Mouse (Mus musculus) hindbrain, embryonic 14.5 days (tissue): ENCODE data around the gene Ntf3. TPM values are rescaled to one million over a fixed set of nuclear protein-coding genes. Genes with fewer than 3 reads are reported as not detected.

Experiments used
- ATAC-seq: fragments of 200-750 bp; cut with Nextera tagmentation; 2 replicates; pipeline ENCODE4 v1.8.0; 2017; ENCODE audit warnings: moderate number of reproducible peaks, mild to moderate bottlenecking, moderate TSS enrichment, moderate library complexity; ENCODE audit not compliant: low FRiP score
- DNase-seq: peaks from one replicate; pipeline ENCODE4 v3.0.0-alpha.2; 2015; ENCODE audit warnings: low spot score
- H3K27ac ChIP-seq: fragments of 300-500 bp; sonication (generic); 2 replicates; pipeline ENCODE4 v1.5.1; 2014; ENCODE audit warnings: mild to moderate bottlenecking, moderate library complexity
- H3K27me3 ChIP-seq: fragments of 300-500 bp; sonication (generic); 2 replicates; pipeline ENCODE4 v1.6.1; 2014; ENCODE audit warnings: mild to moderate bottlenecking, low read length, mixed read lengths; ENCODE audit not compliant: control insufficient read depth, insufficient read depth
- H3K36me3 ChIP-seq: fragments of 300-500 bp; sonication (generic); replicated peaks from 2 replicates; pipeline ENCODE4 v1.6.1; 2014; ENCODE audit not compliant: control insufficient read depth, insufficient read depth
- H3K4me1 ChIP-seq: fragments of 300-500 bp; sonication (generic); replicated peaks from 2 replicates; pipeline ENCODE4 v1.6.1; 2014; ENCODE audit warnings: antibody characterized with exemption, low read length, mixed read lengths; ENCODE audit not compliant: control insufficient read depth, insufficient read depth
- H3K4me2 ChIP-seq: fragments of 300-500 bp; sonication (generic); replicated peaks from 2 replicates; pipeline ENCODE4 v1.6.1; 2014; ENCODE audit warnings: mild to moderate bottlenecking, moderate library complexity
- H3K4me3 ChIP-seq: fragments of 300-500 bp; sonication (generic); replicated peaks from 2 replicates; pipeline ENCODE4 v1.5.1; 2014; ENCODE audit warnings: mild to moderate bottlenecking, low read length
- H3K9ac ChIP-seq: fragments of 300-500 bp; sonication (generic); 2 replicates; pipeline ENCODE4 v1.6.1; 2014
- H3K9me3 ChIP-seq: fragments of 300-500 bp; sonication (generic); 2 replicates; pipeline ENCODE4 v1.6.1; 2016; ENCODE audit warnings: low read length; ENCODE audit not compliant: control insufficient read depth
- WGBS: fragments of 180-500 bp; shearing (Covaris S2); extraction: QIAGEN DNeasy Blood & Tissue Kit; methylation state at CpG from one replicate; pipeline ENCODE4 v1.1.7; 2014; 5-methylcytosine and 5-hydroxymethylcytosine counted together
- polyA plus RNA-seq: library from polyadenylated mRNA; unstranded; fragments of >200 nt; fragmentation: Nextera tagmentation; extraction: Ambion mirVana; gene quantifications from 2 replicates; pipeline ENCODE4 v1.2.1, GENCODE M21; 2014

The Ntf3 gene
- polyA plus RNA-seq, 1 experiment from 2014 or later, result 3.0 TPM

GRCm38 (mm10) chr6:126142021-126142554 is 24.6 kb downstream of the Ntf3 start:
- Histone ChIP-seq H3K36me3 (no peaks in the 10 kb centered on the region), H3K4me3 (no peak overlapping the region), H3K9ac (no peak overlapping the region), H3K4me1 (no peaks in the 10 kb centered on the region), H3K9me3 (no peaks in the 10 kb centered on the region), H3K27ac (no peak overlapping the region), H3K4me2 (no peak overlapping the region), H3K27me3 (no peaks in the 10 kb centered on the region)
- ATAC-seq (no peak), DNase-seq (no peak)
- WGBS, result 80% methylated on average over 8 of the region's 8 CpGs

- Histone ChIP-seq H3K27ac (no peak overlapping the region), H3K4me2 (no peak overlapping the region), H3K9me3 (no peaks in the 10 kb centered on the region), H3K27me3 (no peaks in the 10 kb centered on the region), H3K4me3 (no peak overlapping the region), H3K9ac (no peak overlapping the region), H3K4me1 (no peaks in the 10 kb centered on the region), H3K36me3 (no peaks in the 10 kb centered on the region)
- ATAC-seq (no peak), DNase-seq (no peak)
- 68% methylated on average over 13 of the region's 13 CpGs for WGBS
Observed at GRCm38 (mm10) chr6:126141472-126141871, 25.2 kb downstream of the Ntf3 start.

- Histone ChIP-seq H3K9me3 (no peaks in the 10 kb centered on the region), H3K36me3 (no peaks in the 10 kb centered on the region), H3K4me2 (no peak overlapping the region), H3K27me3 (no peaks in the 10 kb centered on the region), H3K4me3 (no peak overlapping the region), H3K9ac (no peak overlapping the region), H3K27ac (no peak overlapping the region), H3K4me1 (no peaks in the 10 kb centered on the region)
- ATAC-seq (no peak), DNase-seq (no peak)
- 95% methylated on average over 6 of the region's 6 CpGs for WGBS
Observed at GRCm38 (mm10) chr6:126140961-126141360, 25.7 kb downstream of the Ntf3 start.

- H3K36me3 ChIP-seq, result no peaks in the 10 kb centered on the region
- 90% methylated on average over 2 of the region's 2 CpGs for WGBS
- no peaks in the 10 kb centered on the region for H3K27me3 ChIP-seq
- ATAC-seq (no peak), DNase-seq (no peak)
- H3K9me3 ChIP-seq, result no peaks in the 10 kb centered on the region
- no peak overlapping the region for H3K9ac ChIP-seq
- H3K4me1 ChIP-seq, result no peaks in the 10 kb centered on the region
- H3K27ac ChIP-seq, result no peak overlapping the region
- H3K4me3 ChIP-seq, result no peak overlapping the region
- H3K4me2 ChIP-seq, result no peak overlapping the region
Observed at GRCm38 (mm10) chr6:126140416-126140815, 26.3 kb downstream of the Ntf3 start.

- 73% methylated on average over 19 of the region's 19 CpGs for WGBS
- no peak overlapping the region for H3K4me3 ChIP-seq
- ATAC-seq (no peak), DNase-seq (no peak)
- H3K9me3 ChIP-seq, result no peaks in the 10 kb centered on the region
- H3K4me1 ChIP-seq, result no peaks in the 10 kb centered on the region
- no peaks in the 10 kb centered on the region for H3K36me3 ChIP-seq
- no peak overlapping the region for H3K4me2 ChIP-seq
- no peak overlapping the region for H3K9ac ChIP-seq
- no peak overlapping the region for H3K27ac ChIP-seq
- no peaks in the 10 kb centered on the region for H3K27me3 ChIP-seq
Observed at GRCm38 (mm10) chr6:126134155-126134906, 32.4 kb downstream of the Ntf3 start.

- WGBS, result 66% methylated on average over 7 of the region's 7 CpGs
- H3K27me3 ChIP-seq, result no peaks in the 10 kb centered on the region
- DNase-seq (no peak), ATAC-seq (no peak)
- H3K9ac ChIP-seq, result no peak overlapping the region
- no peak overlapping the region for H3K4me2 ChIP-seq
- no peaks in the 10 kb centered on the region for H3K4me1 ChIP-seq
- no peaks in the 10 kb centered on the region for H3K36me3 ChIP-seq
- no peaks in the 10 kb centered on the region for H3K9me3 ChIP-seq
- no peak overlapping the region for H3K4me3 ChIP-seq
- H3K27ac ChIP-seq, result no peak overlapping the region
Observed at GRCm38 (mm10) chr6:126128238-126128637, 38.5 kb downstream of the Ntf3 start.

GRCm38 (mm10) chr6:126118247-126118646 is 48.5 kb downstream of the Ntf3 start:
- H3K4me1 ChIP-seq, result no peaks in the 10 kb centered on the region
- H3K4me2 ChIP-seq, result no peak overlapping the region
- no peaks in the 10 kb centered on the region for H3K27me3 ChIP-seq
- H3K27ac ChIP-seq, result no peak overlapping the region
- H3K9me3 ChIP-seq, result no peaks in the 10 kb centered on the region
- H3K36me3 ChIP-seq, result no peaks in the 10 kb centered on the region
- DNase-seq (no peak), ATAC-seq (no peak)
- H3K4me3 ChIP-seq, result no peak overlapping the region
- no peak overlapping the region for H3K9ac ChIP-seq
- WGBS, result 78% methylated on average over 1 of the region's 1 CpGs

GRCm38 (mm10) chr6:126117191-126117590 is 49.5 kb downstream of the Ntf3 start:
- ATAC-seq, result no peak
- Histone ChIP-seq H3K4me3 (no peak overlapping the region), H3K27me3 (no peaks in the 10 kb centered on the region), H3K36me3 (no peaks in the 10 kb centered on the region), H3K4me2 (no peak overlapping the region), H3K9ac (no peak overlapping the region), H3K27ac (no peak overlapping the region), H3K9me3 (no peaks in the 10 kb centered on the region), H3K4me1 (no peaks in the 10 kb centered on the region)
- WGBS, result 89% methylated on average over 8 of the region's 8 CpGs
- DNase-seq, result no peak

- no peak overlapping the region for H3K4me3 ChIP-seq
- H3K36me3 ChIP-seq, result no peaks in the 10 kb centered on the region
- H3K4me1 ChIP-seq, result no peaks in the 10 kb centered on the region
- whole genome bisulfite sequencing, result 63% methylated on average over 10 of the region's 10 CpGs
- no peak overlapping the region for H3K27ac ChIP-seq
- no peak for ATAC-seq
- H3K9ac ChIP-seq, result no peak overlapping the region
- H3K27me3 ChIP-seq, result no peaks in the 10 kb centered on the region
- no peak overlapping the region for H3K4me2 ChIP-seq
- no peak for DNase-seq
- no peaks in the 10 kb centered on the region for H3K9me3 ChIP-seq
Observed at GRCm38 (mm10) chr6:126114934-126115633, 51.6 kb downstream of the Ntf3 start.
